Mouse (Mus musculus) ES-E14 (cell line): ENCODE measurements around the gene Strn3. TPM values are rescaled to one million over a fixed set of nuclear protein-coding genes. Genes with fewer than 3 reads are reported as not detected.
"Not testable (repeated sequence)": the region's sequence is repeated elsewhere in the genome, so short reads cannot be mapped to it uniquely, and the experiment has no call there.

Experiments
- DNase-seq: peaks from one replicate; pipeline ENCODE4 v3.0.0-alpha.2; 2013; ENCODE audit warnings: low read depth, low spot score
- H3K27ac ChIP-seq: 2 replicates; pipeline ENCODE4 v1.5.1; 2012; ENCODE audit warnings: low read depth, mild to moderate bottlenecking, low read length, moderate library complexity, mixed read lengths; ENCODE audit not compliant: poor library complexity, insufficient read depth, severe bottlenecking
- H3K36me3 ChIP-seq: 2 replicates; pipeline ENCODE4 v1.6.1; 2012; ENCODE audit warnings: mild to moderate bottlenecking, low read length, moderate library complexity, mixed read lengths; ENCODE audit not compliant: control insufficient read depth, poor library complexity, insufficient read depth, severe bottlenecking
- H3K4me1 ChIP-seq, 2 experiments: fragments of 150-350 bp in 1 of 2; sonication (generic) in 1 of 2; 2 replicates each; pipeline ENCODE4 v1.6.1; 2012; ENCODE audit warnings: low read length in 2 of 2, mild to moderate bottlenecking in 1 of 2, mixed read lengths in 1 of 2; ENCODE audit not compliant: control insufficient read depth in 2 of 2, insufficient read depth in 2 of 2, poor library complexity in 1 of 2
- H3K4me3 ChIP-seq, 2 experiments: fragments of 150-350 bp in 1 of 2; sonication (generic) in 1 of 2; 2 replicates each; pipeline ENCODE4 v1.5.1; 2012; ENCODE audit warnings: low read length in 2 of 2, low read depth in 1 of 2, mild to moderate bottlenecking in 1 of 2, mixed read lengths in 1 of 2; ENCODE audit not compliant: insufficient read depth in 1 of 2, poor library complexity in 1 of 2, severe bottlenecking in 1 of 2
- H3K9ac ChIP-seq: 2 replicates; pipeline ENCODE4 v1.6.1; 2012; ENCODE audit warnings: low read depth, mild to moderate bottlenecking, low read length, mixed read lengths; ENCODE audit not compliant: poor library complexity, insufficient read depth, severe bottlenecking
- H3K9me3 ChIP-seq: fragments of 150-350 bp; sonication (generic); 2 replicates; pipeline ENCODE4 v1.6.1; 2012; ENCODE audit warnings: low read depth, mild to moderate bottlenecking, low read length; ENCODE audit not compliant: control insufficient read depth, insufficient read depth
- CHD2 ChIP-seq: IDR thresholded peaks from 2 replicates; pipeline ENCODE4 v1.6.1; 2014; ENCODE audit warnings: mild to moderate bottlenecking, low read depth, low read length, inconsistent platforms
- HCFC1 ChIP-seq: IDR thresholded peaks from 2 replicates; pipeline ENCODE4 v1.6.1; 2012; ENCODE audit warnings: low read length, inconsistent platforms, borderline replicate concordance; ENCODE audit not compliant: insufficient read depth
- MAFK ChIP-seq: IDR thresholded peaks from 2 replicates; pipeline ENCODE4 v1.6.1; 2014; ENCODE audit warnings: mild to moderate bottlenecking, low read depth, low read length, inconsistent platforms; ENCODE audit not compliant: insufficient read depth
- ZC3H11A ChIP-seq: IDR thresholded peaks from 2 replicates; pipeline ENCODE4 v1.6.1; 2012; ENCODE audit warnings: low read depth, mild to moderate bottlenecking, inconsistent platforms, low read length, borderline replicate concordance
- ZNF384 ChIP-seq: IDR thresholded peaks from 2 replicates; pipeline ENCODE4 v1.6.1; 2012; ENCODE audit warnings: low read depth, low read length, inconsistent platforms
- in situ Hi-C, 2 experiments: fragments of 600-800 bp; cut with MboI; formaldehyde crosslinking; loops; one replicate each; pipeline ENCODE4 v1.15.1; 2025; ENCODE audit warnings: low sequenced_read_pairs in 2 of 2, inconsistent platforms in 1 of 2; ENCODE audit not compliant: unreplicated experiment in 2 of 2
- total RNA-seq: library from RNA; depleted of rRNA; stranded (reverse); fragments of 300-350 nt; gene quantifications from 2 replicates; pipeline ENCODE4 v1.2.3, GENCODE M21; 2012

Gene Strn3
- total RNA-seq, 1 experiment = 76.0 TPM

GRCm38 (mm10) chr12:51666708-51667430 lies 24.8 kb downstream of the Strn3 start:
- no peak for DNase-seq
- Histone ChIP-seq H3K9ac (no peak overlapping the region), H3K27ac (no peak overlapping the region), H3K9me3 (no peaks in the 10 kb centered on the region), H3K36me3 (no peaks in the 10 kb centered on the region), H3K4me3 (no peak overlapping the region), H3K4me1 (peaks cover 8 to 12% of the 10 kb centered on the region in 2 experiments)
- in situ Hi-C loops = no loop called here
- TF ChIP-seq MAFK (no peak), ZC3H11A (no peak), CHD2 (no peak), HCFC1 (no peak), ZNF384 (no peak)

- no peak overlapping the region for H3K27ac ChIP-seq
- in situ Hi-C loops = no loop called here
- no peaks in the 10 kb centered on the region for H3K9me3 ChIP-seq
- H3K4me1 ChIP-seq = peaks cover 3 to 5% of the 10 kb centered on the region in 2 experiments; a peak in 2 of 4 replicates
- no peak for TF ChIP-seq CHD2
- no peak for TF ChIP-seq HCFC1
- TF ChIP-seq ZNF384 = no peak
- TF ChIP-seq MAFK = no peak
- TF ChIP-seq ZC3H11A = no peak
- no peaks in the 10 kb centered on the region for H3K36me3 ChIP-seq
- DNase-seq = no peak
- no peak overlapping the region for H3K9ac ChIP-seq
- H3K4me3 ChIP-seq = no peak overlapping the region
Observed at GRCm38 (mm10) chr12:51663908-51664307, 27.8 kb downstream of the Strn3 start.

- Histone ChIP-seq H3K4me3 (no peak overlapping the region), H3K4me1 (peaks cover 3 to 5% of the 10 kb centered on the region in 2 experiments; a peak in 2 of 4 replicates), H3K9me3 (no peaks in the 10 kb centered on the region), H3K27ac (no peak overlapping the region), H3K36me3 (no peaks in the 10 kb centered on the region), H3K9ac (no peak overlapping the region)
- in situ Hi-C loops = no loop called here
- TF ChIP-seq CHD2 = no peak
- TF ChIP-seq MAFK = no peak
- TF ChIP-seq ZC3H11A = no peak
- no peak for TF ChIP-seq HCFC1
- TF ChIP-seq ZNF384 = no peak
- no peak for DNase-seq
Observed at GRCm38 (mm10) chr12:51663011-51663410, 28.7 kb downstream of the Strn3 start.

GRCm38 (mm10) chr12:51655944-51656465 lies 35.7 kb downstream of the Strn3 start:
- no peaks in the 10 kb centered on the region for H3K9me3 ChIP-seq
- H3K4me1 ChIP-seq = peaks cover 0 to 4% of the 10 kb centered on the region in 2 experiments; a peak in 1 of 4 replicates
- no peak for DNase-seq
- no peak overlapping the region for H3K9ac ChIP-seq
- H3K36me3 ChIP-seq = no peaks in the 10 kb centered on the region
- H3K4me3 ChIP-seq = no peak overlapping the region
- no peak for TF ChIP-seq ZNF384
- TF ChIP-seq MAFK = no peak
- no peak for TF ChIP-seq HCFC1
- no peak for TF ChIP-seq ZC3H11A
- TF ChIP-seq CHD2 = no peak
- in situ Hi-C loops = no loop called here
- no peak overlapping the region for H3K27ac ChIP-seq

- H3K9me3 ChIP-seq, in situ Hi-C loops, DNase-seq, H3K9ac ChIP-seq, H3K4me3 ChIP-seq, H3K27ac ChIP-seq, H3K4me1 ChIP-seq, H3K36me3 ChIP-seq: not testable (repeated sequence)
Observed at GRCm38 (mm10) chr12:51649401-51649800, 42.3 kb downstream of the Strn3 start.
